Mouse (Mus musculus): ENCODE data around the gene Rab43.

Gene Rab43

GRCm38 (mm10) chr6:87756896-87757295 lies 55.1 kb downstream of the Rab43 start:
- no peak for DNase-seq (ENCODE audit: extremely low spot score, low read depth, low spot score)

- no peak for DNase-seq (ENCODE audit: extremely low spot score, low read depth, low spot score)
These were observed 56.8 kb downstream of the Rab43 start for GRCm38 (mm10) chr6:87755196-87755595.

GRCm38 (mm10) chr6:87751574-87751973 lies 60.4 kb downstream of the Rab43 start:
- no peak for DNase-seq (ENCODE audit: extremely low spot score, low read depth, low spot score)

GRCm38 (mm10) chr6:87750184-87750910 lies 61.6 kb downstream of the Rab43 start:
- no peak for DNase-seq (ENCODE audit: extremely low spot score, low read depth, low spot score)

- DNase-seq (ENCODE audit: extremely low spot score, low read depth, low spot score): no peak
These were observed 63.4 kb downstream of the Rab43 start for GRCm38 (mm10) chr6:87748531-87748930.

- DNase-seq (ENCODE audit: extremely low spot score, low read depth, low spot score): no peak
These were observed 63.9 kb downstream of the Rab43 start for GRCm38 (mm10) chr6:87748078-87748477.

GRCm38 (mm10) chr6:87746849-87747248 lies 65.1 kb downstream of the Rab43 start:
- no peak for DNase-seq (ENCODE audit: extremely low spot score, low read depth, low spot score)

GRCm38 (mm10) chr6:87746059-87746458 lies 65.9 kb downstream of the Rab43 start:
- DNase-seq (ENCODE audit: extremely low spot score, low read depth, low spot score): no peak

- no peak for DNase-seq (ENCODE audit: extremely low spot score, low read depth, low spot score)
These were observed 66.7 kb downstream of the Rab43 start for GRCm38 (mm10) chr6:87745301-87745700.

GRCm38 (mm10) chr6:87744632-87745031 lies 67.3 kb downstream of the Rab43 start:
- DNase-seq (ENCODE audit: extremely low spot score, low read depth, low spot score): no peak

- no peak for DNase-seq (ENCODE audit: extremely low spot score, low read depth, low spot score)
These were observed 68.7 kb downstream of the Rab43 start for GRCm38 (mm10) chr6:87743281-87743680.

- DNase-seq (ENCODE audit: extremely low spot score, low read depth, low spot score): no peak
These were observed 69.2 kb downstream of the Rab43 start for GRCm38 (mm10) chr6:87742804-87743203.

- DNase-seq (ENCODE audit: extremely low spot score, low read depth, low spot score): no peak
These were observed 70.0 kb downstream of the Rab43 start for GRCm38 (mm10) chr6:87741978-87742377.

- DNase-seq (ENCODE audit: extremely low spot score, low read depth, low spot score): no peak
These were observed 71.5 kb downstream of the Rab43 start for GRCm38 (mm10) chr6:87740496-87740895.

- no peak for DNase-seq (ENCODE audit: extremely low spot score, low read depth, low spot score)
These were observed 72.1 kb downstream of the Rab43 start for GRCm38 (mm10) chr6:87739898-87740297.

Data from hindlimb bud, embryonic 11.5 days (tissue).